Mouse (Mus musculus): Measurements from ENCODE around the gene Clec10a.

DNA sequence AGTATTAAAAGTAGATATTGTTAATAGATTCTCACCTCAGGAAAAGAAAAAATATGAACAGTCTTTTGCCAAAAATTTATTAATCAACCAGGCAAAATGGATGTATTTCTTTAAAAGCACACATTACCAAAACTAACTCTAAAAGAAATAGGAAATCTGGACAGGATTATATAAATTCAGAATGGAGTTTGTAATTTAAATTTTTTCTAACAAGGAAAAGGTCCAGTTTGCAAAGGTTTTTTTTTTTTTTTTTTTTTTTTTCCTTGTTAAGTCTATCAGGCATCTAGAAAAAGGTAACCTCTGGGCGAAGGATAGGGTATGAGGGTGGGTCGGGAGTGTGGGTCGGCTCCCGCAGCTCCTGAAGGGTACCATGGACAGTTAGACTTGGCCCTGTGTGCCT lies 24.5 kb downstream of the Clec10a start:
- no peak for TF ChIP-seq CTCF (IDR thresholded peaks at IDR 0.05)
- no peak for TF ChIP-seq POLR2A (IDR thresholded peaks at IDR 0.05; ENCODE audit: insufficient read depth, low read depth, low read length)

Measured in heart, adult 2 months (tissue).